Mouse (Mus musculus) left cerebral cortex, adult 11 months (tissue): ENCODE measurements around the gene Gpn3.

ENCODE experiments used
- DNase-seq: peaks from one replicate; pipeline ENCODE4 v3.0.0; 2022; ENCODE audit warnings: low spot score

Gpn3 gene

GRCm38 (mm10) chr5:122371591-122372191 lies at the start of gene Gpn3:
TSS of gene Gpn3 (plus strand) at chr5:122371876.
- DNase-seq: no peak

GRCm38 (mm10) chr5:122323523-122323922 lies 48.2 kb upstream of the Gpn3 start:
- no peak for DNase-seq

GRCm38 (mm10) chr5:122324608-122325431 lies 46.9 kb upstream of the Gpn3 start:
- peak; percentile 84 for DNase-seq

DNA sequence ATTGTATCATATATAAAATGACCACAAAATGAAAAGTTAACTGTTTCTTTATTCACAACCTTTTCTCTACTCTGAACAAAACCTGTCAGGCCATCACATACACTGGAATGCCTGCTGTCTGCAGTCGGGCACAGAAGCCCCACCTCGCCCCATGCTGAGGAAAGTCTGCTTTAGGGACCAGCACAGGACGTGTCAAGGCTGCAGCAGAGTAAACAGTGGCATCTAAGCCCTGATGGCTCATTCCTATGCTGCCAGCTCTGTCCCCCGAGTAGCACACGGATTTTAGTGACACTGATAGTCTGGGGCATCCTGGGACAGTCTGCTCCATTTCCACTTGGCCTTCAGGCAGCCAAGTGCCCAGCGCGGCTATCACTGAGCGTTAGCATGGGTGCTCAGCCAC lies 46.2 kb upstream of the Gpn3 start:
- DNase-seq: no peak

GRCm38 (mm10) chr5:122327283-122327682 lies 44.4 kb upstream of the Gpn3 start:
- DNase-seq: no peak

DNA sequence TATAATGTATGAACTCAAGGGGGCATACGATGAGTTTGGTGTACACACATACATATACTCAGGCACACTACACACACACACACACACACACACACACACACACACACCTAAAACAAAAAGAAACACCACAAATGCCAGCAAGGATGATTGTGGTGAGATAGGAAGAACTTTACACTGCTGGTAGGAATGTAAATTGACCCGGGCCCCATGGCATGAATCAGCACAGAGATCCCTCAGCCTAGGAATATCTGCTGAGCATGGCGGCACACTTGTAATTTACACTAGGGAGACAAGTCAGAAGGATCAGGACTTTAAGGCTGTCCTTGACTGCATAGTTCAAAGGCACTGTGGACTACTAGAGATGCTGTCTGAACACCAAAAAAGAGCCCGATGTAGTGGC lies 41.4 kb upstream of the Gpn3 start:
- no peak for DNase-seq

DNA sequence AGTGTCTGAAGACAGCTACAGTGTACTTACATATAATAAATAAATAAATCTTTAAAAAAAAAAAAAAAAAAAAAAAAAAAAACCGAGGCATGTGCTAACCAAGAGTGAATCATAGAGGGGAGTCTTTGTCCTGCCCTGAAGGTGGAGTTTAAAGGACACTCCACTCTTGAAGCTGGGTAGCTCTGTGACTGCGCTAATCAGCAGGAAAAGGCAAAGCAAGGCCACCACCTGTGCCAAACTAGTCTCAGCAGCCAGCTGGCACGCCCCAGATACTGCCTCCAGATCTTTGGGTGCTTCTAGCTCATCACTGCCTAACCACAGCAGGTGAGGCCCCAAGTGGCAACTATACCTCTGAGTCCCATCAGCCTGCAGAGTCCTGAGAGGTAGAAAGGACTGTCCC lies 37.0 kb upstream of the Gpn3 start:
- DNase-seq: no peak

DNA sequence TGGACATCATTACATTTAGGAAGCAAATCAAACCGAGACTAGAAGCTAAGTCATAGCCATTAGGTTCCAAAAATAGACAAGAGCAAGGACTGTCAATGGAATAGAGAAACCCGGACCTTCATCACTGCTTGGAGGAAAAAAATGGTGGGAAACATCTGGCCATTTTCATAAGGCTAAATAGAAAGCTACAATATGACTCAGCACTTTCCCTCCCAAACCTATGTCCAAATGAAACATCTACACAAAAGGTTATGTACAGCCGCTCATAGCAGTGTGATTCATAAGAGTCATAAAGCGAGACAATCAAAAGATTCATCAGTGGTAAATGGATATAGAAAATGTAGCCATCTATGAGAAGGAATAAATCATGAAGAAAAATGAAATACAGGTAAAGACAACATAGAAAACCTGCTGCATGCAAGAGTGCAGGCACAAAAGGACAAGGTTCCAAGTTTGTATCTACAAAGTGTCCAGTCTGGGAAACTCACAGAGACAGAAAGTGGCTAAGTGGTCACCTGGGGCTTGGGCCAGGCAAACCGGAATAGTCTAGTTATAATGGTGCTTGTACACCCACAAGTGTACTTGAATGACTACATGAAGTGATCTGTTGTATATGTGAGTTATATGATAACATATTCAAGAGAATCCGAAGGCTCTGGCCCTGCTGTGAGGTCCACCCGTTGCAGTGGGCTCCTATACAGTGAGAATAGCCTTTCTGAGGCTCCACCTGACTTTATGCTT lies 35.0 kb upstream of the Gpn3 start:
- no peak for DNase-seq

- DNase-seq: no peak
Observed at GRCm38 (mm10) chr5:122342874-122343273, 28.8 kb upstream of the Gpn3 start.

DNA sequence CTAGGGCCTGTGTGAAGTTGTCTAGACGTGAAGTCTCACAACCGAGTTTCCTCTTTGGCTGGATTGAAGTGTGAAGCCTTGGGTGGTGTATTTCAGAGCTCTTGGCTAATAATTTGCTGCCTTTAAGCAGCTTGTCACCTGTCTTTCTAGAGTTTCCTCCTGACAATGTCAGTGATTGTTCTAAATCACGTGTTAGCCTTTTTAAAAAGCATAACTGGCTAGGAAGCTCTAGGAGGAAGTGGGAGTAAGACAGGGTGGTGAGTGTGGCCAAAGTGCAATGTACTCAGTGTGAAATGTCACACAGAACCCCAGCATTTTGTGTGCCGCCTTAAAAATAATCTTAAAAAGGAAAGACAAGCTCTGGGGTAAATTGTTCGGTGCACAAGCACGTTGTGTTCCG lies 27.9 kb upstream of the Gpn3 start:
- no peak for DNase-seq

- DNase-seq: no peak
Observed at GRCm38 (mm10) chr5:122344260-122344659, 27.4 kb upstream of the Gpn3 start.

GRCm38 (mm10) chr5:122345777-122346176 lies 25.9 kb upstream of the Gpn3 start:
- DNase-seq: no peak

DNA sequence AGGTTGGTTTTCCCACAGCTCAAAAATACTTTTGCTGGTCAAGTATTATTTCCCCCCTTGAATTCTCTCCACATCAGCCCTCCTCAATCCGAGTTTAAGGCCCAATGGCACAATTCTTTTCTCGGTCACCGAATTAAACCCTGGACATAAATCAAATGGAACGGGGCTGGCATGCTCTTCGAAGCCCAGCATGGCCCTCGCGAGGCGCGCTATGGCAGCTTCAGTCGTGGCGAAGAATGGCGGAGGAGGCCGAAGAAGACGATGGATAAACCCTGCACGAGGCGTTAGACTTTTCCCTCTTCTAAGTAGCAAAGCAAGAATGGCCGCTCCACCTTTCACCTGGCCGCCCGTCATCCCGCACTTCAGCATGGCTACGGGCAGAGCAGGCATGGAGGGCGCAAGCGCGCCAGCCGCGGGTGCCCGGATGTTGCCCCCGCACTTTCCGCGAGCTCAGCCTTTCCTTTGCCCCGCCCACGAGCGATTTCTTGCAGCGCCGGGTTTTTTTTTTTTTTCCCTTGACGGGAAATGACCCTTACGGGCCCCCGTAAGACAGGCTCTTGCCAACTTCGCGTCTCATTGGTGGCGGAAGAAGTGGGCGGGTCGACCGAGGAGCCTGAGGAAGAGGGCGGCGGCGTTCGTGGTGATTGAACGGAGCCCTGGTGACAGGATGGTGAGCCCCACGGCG lies 17.7 kb upstream of the Gpn3 start, which contains the start of the genes Rad9b and Vps29:
TSS of gene Rad9b (minus strand) at position 427 of the 685 bp plus-strand sequence.
TSS of gene Vps29 (plus strand) at position 563 of the 685 bp plus-strand sequence.
- DNase-seq: peak; percentile 94

DNA sequence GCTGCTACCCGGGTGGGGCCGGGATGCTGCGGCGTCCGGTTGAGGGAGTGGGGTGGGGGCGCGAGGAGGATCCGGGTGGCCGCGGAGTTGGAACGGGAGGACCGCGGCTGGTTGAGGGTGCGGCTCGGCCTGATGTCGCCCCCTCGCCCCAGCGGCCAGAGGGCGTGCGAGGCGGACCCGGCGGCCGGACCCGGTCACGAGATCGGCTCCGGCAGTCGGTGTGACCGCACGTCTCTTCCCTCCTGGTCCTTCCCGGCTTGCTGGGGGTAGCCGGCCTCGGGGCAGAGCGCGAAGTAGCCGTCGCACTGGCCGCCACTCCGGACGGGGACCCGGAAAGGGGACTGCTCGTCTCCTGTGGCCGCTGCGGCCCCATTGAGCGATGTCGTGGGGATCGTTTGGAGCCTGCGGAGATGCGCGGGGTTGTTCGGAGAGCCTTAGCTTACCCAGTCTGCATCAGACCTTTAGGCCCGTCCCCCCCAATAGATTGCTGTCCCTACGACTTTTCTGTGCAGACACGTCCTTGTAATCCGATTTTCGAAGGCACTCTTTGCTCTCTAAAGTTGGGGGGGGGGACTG lies 17.1 kb upstream of the Gpn3 start:
- no peak for DNase-seq

DNA sequence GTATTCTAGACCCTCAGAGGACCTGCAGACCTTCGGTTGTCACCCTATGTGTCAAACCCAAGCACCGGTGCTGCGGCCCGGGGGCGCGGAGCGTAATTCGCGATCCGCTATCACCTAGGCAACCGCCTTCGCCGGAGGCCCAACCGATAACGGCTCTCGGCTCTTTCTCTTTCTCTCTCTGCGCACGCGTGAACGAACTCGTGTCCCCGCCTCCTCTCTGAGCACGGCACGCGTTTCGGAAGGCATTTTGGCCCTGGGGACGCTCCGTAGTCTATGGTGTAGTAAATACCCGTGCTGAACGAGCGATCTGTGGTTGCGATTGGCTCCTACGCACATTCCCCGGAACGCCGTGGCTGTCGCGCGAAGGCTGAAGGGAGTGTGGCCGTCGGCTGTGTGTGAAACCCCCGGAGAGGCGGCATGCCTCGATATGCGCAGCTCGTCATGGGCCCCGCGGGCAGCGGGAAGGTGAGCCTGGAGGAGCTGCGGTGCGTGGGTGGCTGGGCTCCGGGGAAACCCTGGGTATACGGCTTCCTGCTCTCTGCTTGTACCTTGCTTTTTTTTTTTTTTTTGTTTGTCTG lies 605 bp downstream of the Gpn3 start, which contains the start of gene Fam216a:
TSS of gene Fam216a (minus strand) at position 173 of the 578 bp plus-strand sequence.
- DNase-seq: peak; percentile 98

GRCm38 (mm10) chr5:122372878-122373277 lies 1.2 kb downstream of the Gpn3 start:
- DNase-seq: no peak

- DNase-seq: no peak
Observed at GRCm38 (mm10) chr5:122377101-122377833, 5.6 kb downstream of the Gpn3 start.

GRCm38 (mm10) chr5:122378171-122378570 lies 6.5 kb downstream of the Gpn3 start:
- DNase-seq: no peak

DNA sequence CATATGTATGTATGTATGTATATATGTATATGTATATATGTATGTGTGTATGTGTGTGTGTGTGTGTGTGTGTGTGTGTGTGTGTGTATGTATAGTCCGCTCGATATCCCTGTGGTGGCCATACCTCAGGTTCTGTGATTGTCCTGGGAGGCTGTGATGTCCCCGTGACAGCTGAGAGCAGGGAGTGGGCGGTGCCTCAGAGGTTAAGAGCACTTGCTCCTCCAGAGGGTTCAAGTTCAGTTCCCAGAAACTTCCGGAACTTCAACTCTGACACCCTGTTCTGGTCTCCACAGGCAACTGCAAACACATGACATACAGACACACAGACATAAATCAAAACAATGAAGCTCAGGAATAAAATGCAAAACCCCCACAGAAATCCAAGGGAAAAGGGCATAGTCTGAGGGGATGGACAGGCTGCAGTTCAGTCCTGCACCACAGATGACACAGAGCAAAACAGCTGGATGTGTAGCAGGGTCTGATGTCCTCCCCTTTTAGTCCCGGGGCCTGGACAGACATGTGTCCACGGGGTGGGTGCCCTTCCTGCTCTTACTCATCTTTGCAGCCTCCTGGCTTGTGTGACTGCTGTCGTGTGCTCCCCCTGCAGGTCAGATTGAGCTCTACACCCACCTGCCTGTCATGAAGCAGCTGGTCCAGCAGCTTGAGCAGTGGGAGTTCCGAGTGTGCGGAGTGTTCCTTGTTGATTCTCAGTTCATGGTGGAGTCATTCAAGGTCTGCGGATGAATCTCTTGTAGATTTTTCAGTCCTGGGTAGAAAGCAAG lies 7.9 kb downstream of the Gpn3 start:
- peak; percentile 75 for DNase-seq

DNA sequence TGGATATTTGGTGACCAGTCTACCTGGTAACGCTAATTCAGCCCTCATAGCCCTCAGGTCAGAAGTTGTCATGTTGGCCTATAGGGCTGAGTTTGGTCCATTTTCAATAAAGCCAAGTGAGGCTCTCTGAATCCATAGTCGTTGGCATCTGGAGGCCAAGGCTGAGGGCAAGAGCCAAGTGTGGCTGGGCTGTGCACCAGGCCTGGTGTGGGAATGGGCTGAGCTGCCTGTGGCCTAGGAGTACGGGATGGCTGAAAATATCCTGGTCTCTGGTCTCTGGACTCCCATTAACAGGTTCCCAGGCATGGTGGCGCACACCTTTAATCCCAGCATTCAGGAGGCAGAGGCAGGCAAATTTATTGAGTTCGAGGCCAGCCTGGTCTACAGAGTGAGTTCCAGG lies 18.3 kb downstream of the Gpn3 start:
- no peak for DNase-seq
